Mouse (Mus musculus) cerebellum, adult 9-11 months (tissue): Measurements from ENCODE around the gene Srcin1.

ENCODE experiments used
- DNase-seq: peaks from one replicate; pipeline ENCODE4 v3.0.0; 2022

Srcin1 gene

GRCm38 (mm10) chr11:97531381-97532260 lies 44.4 kb downstream of the Srcin1 start:
- DNase-seq, result peak; percentile 95

GRCm38 (mm10) chr11:97530961-97531360 lies 45.0 kb downstream of the Srcin1 start:
- no peak for DNase-seq

- DNase-seq, result peak; percentile 58
These were observed 45.9 kb downstream of the Srcin1 start for GRCm38 (mm10) chr11:97530069-97530468.

- no peak for DNase-seq
These were observed 47.6 kb downstream of the Srcin1 start for GRCm38 (mm10) chr11:97528282-97528808.

GRCm38 (mm10) chr11:97525313-97525712 lies 50.7 kb downstream of the Srcin1 start:
- DNase-seq, result no peak

GRCm38 (mm10) chr11:97524306-97524705 lies 51.7 kb downstream of the Srcin1 start:
- DNase-seq, result no peak

- DNase-seq, result peak; percentile 73
These were observed 52.1 kb downstream of the Srcin1 start for GRCm38 (mm10) chr11:97523827-97524261.

GRCm38 (mm10) chr11:97523107-97523506 lies 52.9 kb downstream of the Srcin1 start:
- DNase-seq, result no peak

- no peak for DNase-seq
These were observed 54.1 kb downstream of the Srcin1 start for GRCm38 (mm10) chr11:97521741-97522474.

- no peak for DNase-seq
These were observed 55.4 kb downstream of the Srcin1 start for GRCm38 (mm10) chr11:97520541-97520940.

- no peak for DNase-seq
These were observed 62.9 kb downstream of the Srcin1 start for GRCm38 (mm10) chr11:97513066-97513465.

- DNase-seq, result no peak
These were observed 63.5 kb downstream of the Srcin1 start for GRCm38 (mm10) chr11:97512511-97512910.

GRCm38 (mm10) chr11:97511661-97512369 lies 64.2 kb downstream of the Srcin1 start:
- no peak for DNase-seq

- peak; percentile 77 for DNase-seq
These were observed 64.9 kb downstream of the Srcin1 start for GRCm38 (mm10) chr11:97510966-97511660.

GRCm38 (mm10) chr11:97509715-97510485 lies 66.1 kb downstream of the Srcin1 start:
- DNase-seq, result peak; percentile 41

- no peak for DNase-seq
These were observed 66.9 kb downstream of the Srcin1 start for GRCm38 (mm10) chr11:97509058-97509457.

GRCm38 (mm10) chr11:97508198-97508597 lies 67.8 kb downstream of the Srcin1 start:
- peak; percentile 42 for DNase-seq

GRCm38 (mm10) chr11:97506331-97506730 lies 69.7 kb downstream of the Srcin1 start:
- DNase-seq, result peak; percentile 56

GRCm38 (mm10) chr11:97505784-97506183 lies 70.2 kb downstream of the Srcin1 start:
- no peak for DNase-seq

GRCm38 (mm10) chr11:97502846-97503245 lies 73.1 kb downstream of the Srcin1 start:
- no peak for DNase-seq

- no peak for DNase-seq
These were observed 73.6 kb downstream of the Srcin1 start for GRCm38 (mm10) chr11:97502383-97502782.
